Mouse (Mus musculus) stomach, embryonic 15.5 days (tissue): ENCODE measurements around the gene Med4. TPM values are rescaled to one million over a fixed set of nuclear protein-coding genes. Genes with fewer than 3 reads are reported as not detected.

Experiments
- ATAC-seq: fragments of 200-750 bp; cut with Nextera tagmentation; 2 replicates; pipeline ENCODE4 v1.8.0; 2017; ENCODE audit warnings: low read depth, moderate number of reproducible peaks, moderate TSS enrichment; ENCODE audit not compliant: insufficient read depth, low FRiP score
- H3K27ac ChIP-seq: fragments of 300-500 bp; sonication (generic); 2 replicates; pipeline ENCODE4 v1.5.1; 2015; ENCODE audit warnings: mild to moderate bottlenecking, inconsistent platforms
- H3K27me3 ChIP-seq: fragments of 300-500 bp; sonication (generic); replicated peaks from 2 replicates; pipeline ENCODE4 v1.6.1; 2015; ENCODE audit warnings: inconsistent platforms
- H3K36me3 ChIP-seq: fragments of 300-500 bp; sonication (generic); 2 replicates; pipeline ENCODE4 v1.6.1; 2015; ENCODE audit warnings: inconsistent platforms
- H3K4me1 ChIP-seq: fragments of 300-500 bp; sonication (generic); 2 replicates; pipeline ENCODE4 v1.6.1; 2015; ENCODE audit warnings: inconsistent platforms
- H3K4me2 ChIP-seq: fragments of 300-500 bp; sonication (generic); 2 replicates; pipeline ENCODE4 v1.6.1; 2015; ENCODE audit warnings: mild to moderate bottlenecking, inconsistent platforms
- H3K4me3 ChIP-seq: fragments of 300-500 bp; sonication (generic); replicated peaks from 2 replicates; pipeline ENCODE4 v1.5.1; 2015; ENCODE audit warnings: inconsistent platforms
- H3K9ac ChIP-seq: fragments of 300-500 bp; sonication (generic); 2 replicates; pipeline ENCODE4 v1.6.1; 2015; ENCODE audit warnings: inconsistent platforms
- H3K9me3 ChIP-seq: fragments of 300-500 bp; sonication (generic); 2 replicates; pipeline ENCODE4 v1.6.1; 2016; ENCODE audit warnings: inconsistent platforms
- WGBS: fragments of 180-500 bp; shearing (Covaris S2); methylation state at CpG from one replicate; pipeline ENCODE4 v1.1.7; 2015; 5-methylcytosine and 5-hydroxymethylcytosine counted together
- polyA plus RNA-seq: library from polyadenylated mRNA; unstranded; fragments of >200 nt; fragmentation: Nextera tagmentation; extraction: Ambion mirVana; gene quantifications from 2 replicates; pipeline ENCODE4 v1.2.1, GENCODE M21; 2015

Med4 gene
- polyA plus RNA-seq, 1 experiment from 2014 or later: 70.9 TPM

- no peaks in the 10 kb centered on the region for H3K4me1 ChIP-seq
- H3K9me3 ChIP-seq: no peaks in the 10 kb centered on the region
- no peak overlapping the region for H3K27ac ChIP-seq
- no peak overlapping the region for H3K4me2 ChIP-seq
- no peak overlapping the region for H3K9ac ChIP-seq
- no peaks in the 10 kb centered on the region for H3K36me3 ChIP-seq
- 42% methylated on average over 4 of the region's 4 CpGs for WGBS
- no peaks in the 10 kb centered on the region for H3K27me3 ChIP-seq
- ATAC-seq: no peak
- no peak overlapping the region for H3K4me3 ChIP-seq
Observed at GRCm38 (mm10) chr14:73547034-73547433, 37.2 kb downstream of the Med4 start.

- ATAC-seq: no peak
- 90% methylated on average over 3 of the region's 3 CpGs for whole genome bisulfite sequencing
- no peak within 1 kb of the TSS for H3K9ac ChIP-seq
- H3K36me3 ChIP-seq: no peaks in the 10 kb centered on the region
- H3K4me3 ChIP-seq: no peak within 1 kb of the TSS
- no peaks in the 10 kb centered on the region for H3K4me1 ChIP-seq
- H3K27ac ChIP-seq: no peak within 1 kb of the TSS
- no peaks in the 10 kb centered on the region for H3K27me3 ChIP-seq
- H3K4me2 ChIP-seq: no peak within 1 kb of the TSS
- no peaks in the 10 kb centered on the region for H3K9me3 ChIP-seq
Observed at GRCm38 (mm10) chr14:73548051-73548450, 38.2 kb downstream of the Med4 start, which contains the start of gene Nudt15. Gene Nudt15 (minus strand): TSS chr14:73548242.

- Histone ChIP-seq H3K9ac (no peak overlapping the region), H3K4me3 (no peak overlapping the region), H3K4me1 (peaks cover 5% of the 10 kb centered on the region; the same call in 1 of the 2 replicates), H3K27me3 (no peaks in the 10 kb centered on the region), H3K27ac (no peak overlapping the region), H3K9me3 (no peaks in the 10 kb centered on the region), H3K36me3 (no peaks in the 10 kb centered on the region), H3K4me2 (no peak overlapping the region)
- ATAC-seq: no peak
- 49% methylated on average over 3 of the region's 3 CpGs for WGBS
Observed at GRCm38 (mm10) chr14:73550291-73550690, 40.5 kb downstream of the Med4 start.

GRCm38 (mm10) chr14:73550732-73551131 lies 40.9 kb downstream of the Med4 start:
- 64% methylated on average over 8 of the region's 8 CpGs for WGBS
- Histone ChIP-seq H3K4me2 (no peak overlapping the region), H3K4me1 (peaks cover 5% of the 10 kb centered on the region; the same call in 1 of the 2 replicates), H3K4me3 (no peak overlapping the region), H3K27ac (no peak overlapping the region), H3K9me3 (no peaks in the 10 kb centered on the region), H3K36me3 (no peaks in the 10 kb centered on the region), H3K27me3 (no peaks in the 10 kb centered on the region), H3K9ac (no peak overlapping the region)
- ATAC-seq: no peak

GRCm38 (mm10) chr14:73551164-73551563 lies 41.3 kb downstream of the Med4 start:
- ATAC-seq: no peak
- no peak overlapping the region for H3K4me3 ChIP-seq
- no peak overlapping the region for H3K9ac ChIP-seq
- no peak overlapping the region for H3K4me2 ChIP-seq
- no peak overlapping the region for H3K27ac ChIP-seq
- 80% methylated on average over 6 of the region's 6 CpGs for WGBS
- H3K36me3 ChIP-seq: peaks cover 3% of the 10 kb centered on the region
- no peaks in the 10 kb centered on the region for H3K27me3 ChIP-seq
- peaks cover 5% of the 10 kb centered on the region; the same call in 1 of the 2 replicates for H3K4me1 ChIP-seq
- H3K9me3 ChIP-seq: no peaks in the 10 kb centered on the region

- Histone ChIP-seq H3K4me3 (peak overlapping the region; percentile 97), H3K4me1 (peaks cover 5% of the 10 kb centered on the region; the same call in 1 of the 2 replicates), H3K36me3 (peaks cover 4% of the 10 kb centered on the region), H3K27me3 (no peaks in the 10 kb centered on the region), H3K9me3 (no peaks in the 10 kb centered on the region), H3K27ac (peak overlapping the region; percentile 65; the same call in 1 of the 2 replicates), H3K4me2 (peak overlapping the region; percentile 66), H3K9ac (peak overlapping the region; percentile 94)
- peak; percentile 95 for ATAC-seq
- 3% methylated on average over 61 of the region's 61 CpGs for WGBS
Observed at GRCm38 (mm10) chr14:73552341-73553121, 42.7 kb downstream of the Med4 start.

GRCm38 (mm10) chr14:73553122-73553696 lies 43.4 kb downstream of the Med4 start:
- no peak for ATAC-seq
- H3K4me1 ChIP-seq: peaks cover 5% of the 10 kb centered on the region; the same call in 1 of the 2 replicates
- WGBS: under 1% methylated on average over 10 of the region's 10 CpGs

More at GRCm38 (mm10) chr14:73553122-73553696, 43.4 kb downstream of the Med4 start:
- peak overlapping the region; percentile 66 for H3K4me2 ChIP-seq
- peaks cover 4% of the 10 kb centered on the region for H3K36me3 ChIP-seq
- H3K9ac ChIP-seq: peak overlapping the region; percentile 94
- peak overlapping the region; percentile 65; the same call in 1 of the 2 replicates for H3K27ac ChIP-seq
- no peaks in the 10 kb centered on the region for H3K27me3 ChIP-seq
- H3K4me3 ChIP-seq: peak overlapping the region; percentile 97
- no peaks in the 10 kb centered on the region for H3K9me3 ChIP-seq

Other genes starting within 250 kb of the Med4 start
- gene Rb1, start 184.2 kb upstream of the Med4 start, polyA plus RNA-seq: 22.9 and 26.0 TPM in 2 replicates
- 866 and 945 TPM in 2 replicates for gene Itm2b, start 124.7 kb upstream of the Med4 start, polyA plus RNA-seq
- gene Sucla2, start 15.3 kb downstream of the Med4 start, polyA plus RNA-seq: 101 and 117 TPM in 2 replicates
- 4.5 and 6.5 TPM in 2 replicates for gene Nudt15, start 38.2 kb downstream of the Med4 start, polyA plus RNA-seq
- not detected in 2 replicates for gene Gm21750, start 151.2 kb downstream of the Med4 start, polyA plus RNA-seq